Mouse (Mus musculus): ENCODE data around the gene Tmem160. TPM values are rescaled to one million over a fixed set of nuclear protein-coding genes. Genes with fewer than 3 reads are reported as not detected.

The Tmem160 gene
- polyA plus RNA-seq (2015; fragmentation: Nextera tagmentation; extraction: Ambion mirVana) = 52.4 and 62.8 TPM in 2 replicates

- Histone ChIP-seq H3K4me2 (ENCODE audit: low read depth, low read length) (peak within 1 kb of the TSS; percentile 86), H3K27ac (ENCODE audit: low read length) (peak within 1 kb of the TSS; percentile 57; the same call in 1 of the 2 replicates), H3K4me1 (ENCODE audit: control insufficient read depth, insufficient read depth, low read length) (peaks cover 9% of the 10 kb centered on the region), H3K9me3 (ENCODE audit: control insufficient read depth, low read length) (no peaks in the 10 kb centered on the region), H3K4me3 (ENCODE audit: low read length) (peak within 1 kb of the TSS; percentile 84), H3K27me3 (replicated peaks; ENCODE audit: control insufficient read depth, insufficient read depth, low read length) (no peaks in the 10 kb centered on the region), H3K9ac (ENCODE audit: low read depth, low read length) (peak within 1 kb of the TSS; percentile 84), H3K36me3 (ENCODE audit: control insufficient read depth, insufficient read depth, low read length) (0 out of 2 replicates have a peak, but pooled peaks cover 3% of the 10 kb centered on the region)
- ATAC-seq = peak; percentile 100
- WGBS = under 1% methylated on average over 30 of the region's 30 CpGs
Observed at GRCm38 (mm10) chr7:16452587-16453073, at the start of gene Tmem160. Gene Tmem160 (plus strand): TSS chr7:16452779.

- no peak for ATAC-seq
- no peaks in the 10 kb centered on the region for H3K9me3 ChIP-seq (ENCODE audit: control insufficient read depth, low read length)
- WGBS = 21% methylated on average over 21 of the region's 21 CpGs
- peak overlapping the region; percentile 87 for H3K4me2 ChIP-seq (ENCODE audit: low read depth, low read length)
- peak overlapping the region; percentile 100 for H3K27ac ChIP-seq (ENCODE audit: low read length)
- H3K4me3 ChIP-seq (ENCODE audit: low read length) = peak overlapping the region; percentile 94
- H3K4me1 ChIP-seq (ENCODE audit: control insufficient read depth, insufficient read depth, low read length) = peaks cover 35% of the 10 kb centered on the region
- peak overlapping the region; percentile 100 for H3K9ac ChIP-seq (ENCODE audit: low read depth, low read length)
- no peaks in the 10 kb centered on the region for H3K27me3 ChIP-seq (replicated peaks; ENCODE audit: control insufficient read depth, insufficient read depth, low read length)
- no peaks in the 10 kb centered on the region for H3K36me3 ChIP-seq (ENCODE audit: control insufficient read depth, insufficient read depth, low read length)
Observed at GRCm38 (mm10) chr7:16402968-16403948, 49.3 kb upstream of the Tmem160 start.

- Histone ChIP-seq H3K4me3 (ENCODE audit: low read length) (no peak overlapping the region), H3K9me3 (ENCODE audit: control insufficient read depth, low read length) (no peaks in the 10 kb centered on the region), H3K9ac (ENCODE audit: low read depth, low read length) (peak overlapping the region; percentile 48), H3K27ac (ENCODE audit: low read length) (peak overlapping the region; percentile 98), H3K4me1 (ENCODE audit: control insufficient read depth, insufficient read depth, low read length) (peaks cover 31% of the 10 kb centered on the region), H3K36me3 (ENCODE audit: control insufficient read depth, insufficient read depth, low read length) (no peaks in the 10 kb centered on the region), H3K27me3 (replicated peaks; ENCODE audit: control insufficient read depth, insufficient read depth, low read length) (no peaks in the 10 kb centered on the region), H3K4me2 (ENCODE audit: low read depth, low read length) (no peak overlapping the region; the same call in 1 of the 2 replicates)
- ATAC-seq = no peak
- WGBS = 77% methylated on average over 3 of the region's 3 CpGs
Observed at GRCm38 (mm10) chr7:16404315-16405072, 48.1 kb upstream of the Tmem160 start.

- Histone ChIP-seq H3K27me3 (replicated peaks; ENCODE audit: control insufficient read depth, insufficient read depth, low read length) (no peaks in the 10 kb centered on the region), H3K4me3 (ENCODE audit: low read length) (no peak overlapping the region), H3K4me2 (ENCODE audit: low read depth, low read length) (peak overlapping the region; percentile 59; the same call in 1 of the 2 replicates), H3K27ac (ENCODE audit: low read length) (peak overlapping the region; percentile 98), H3K9me3 (ENCODE audit: control insufficient read depth, low read length) (no peaks in the 10 kb centered on the region), H3K4me1 (ENCODE audit: control insufficient read depth, insufficient read depth, low read length) (peaks cover 31% of the 10 kb centered on the region), H3K9ac (ENCODE audit: low read depth, low read length) (peak overlapping the region; percentile 48), H3K36me3 (ENCODE audit: control insufficient read depth, insufficient read depth, low read length) (no peaks in the 10 kb centered on the region)
- WGBS = 60% methylated on average over 2 of the region's 2 CpGs
- ATAC-seq = no peak
Observed at GRCm38 (mm10) chr7:16405073-16405455, 47.5 kb upstream of the Tmem160 start.

GRCm38 (mm10) chr7:16405516-16406351 is 46.8 kb upstream of the Tmem160 start:
- ATAC-seq = peak; percentile 75

GRCm38 (mm10) chr7:16406978-16407377 is 45.6 kb upstream of the Tmem160 start:
- Histone ChIP-seq H3K36me3 (ENCODE audit: control insufficient read depth, insufficient read depth, low read length) (no peaks in the 10 kb centered on the region), H3K4me1 (ENCODE audit: control insufficient read depth, insufficient read depth, low read length) (peaks cover 31% of the 10 kb centered on the region), H3K4me3 (ENCODE audit: low read length) (no peak overlapping the region), H3K9ac (ENCODE audit: low read depth, low read length) (no peak overlapping the region), H3K4me2 (ENCODE audit: low read depth, low read length) (no peak overlapping the region), H3K27me3 (replicated peaks; ENCODE audit: control insufficient read depth, insufficient read depth, low read length) (no peaks in the 10 kb centered on the region), H3K9me3 (ENCODE audit: control insufficient read depth, low read length) (no peaks in the 10 kb centered on the region), H3K27ac (ENCODE audit: low read length) (peak overlapping the region; percentile 27; the same call in 1 of the 2 replicates)
- WGBS = 90% methylated on average over 3 of the region's 3 CpGs
- no peak for ATAC-seq

More at GRCm38 (mm10) chr7:16405516-16406351, 46.8 kb upstream of the Tmem160 start:
- WGBS = 20% methylated on average over 11 of the region's 11 CpGs
- peak overlapping the region; percentile 98 for H3K27ac ChIP-seq (ENCODE audit: low read length)
- H3K27me3 ChIP-seq (replicated peaks; ENCODE audit: control insufficient read depth, insufficient read depth, low read length) = no peaks in the 10 kb centered on the region
- H3K9me3 ChIP-seq (ENCODE audit: control insufficient read depth, low read length) = no peaks in the 10 kb centered on the region
- H3K4me2 ChIP-seq (ENCODE audit: low read depth, low read length) = peak overlapping the region; percentile 59
- H3K4me1 ChIP-seq (ENCODE audit: control insufficient read depth, insufficient read depth, low read length) = peaks cover 31% of the 10 kb centered on the region
- no peaks in the 10 kb centered on the region for H3K36me3 ChIP-seq (ENCODE audit: control insufficient read depth, insufficient read depth, low read length)
- H3K9ac ChIP-seq (ENCODE audit: low read depth, low read length) = peak overlapping the region; percentile 48
- H3K4me3 ChIP-seq (ENCODE audit: low read length) = peak overlapping the region; percentile 33

- WGBS = 88% methylated on average over 5 of the region's 5 CpGs
- H3K4me1 ChIP-seq (ENCODE audit: control insufficient read depth, insufficient read depth, low read length) = peaks cover 5% of the 10 kb centered on the region
- no peaks in the 10 kb centered on the region for H3K27me3 ChIP-seq (replicated peaks; ENCODE audit: control insufficient read depth, insufficient read depth, low read length)
- H3K27ac ChIP-seq (ENCODE audit: low read length) = no peak overlapping the region
- H3K9me3 ChIP-seq (ENCODE audit: control insufficient read depth, low read length) = no peaks in the 10 kb centered on the region
- no peak overlapping the region for H3K4me2 ChIP-seq (ENCODE audit: low read depth, low read length)
- no peak overlapping the region for H3K4me3 ChIP-seq (ENCODE audit: low read length)
- H3K36me3 ChIP-seq (ENCODE audit: control insufficient read depth, insufficient read depth, low read length) = no peaks in the 10 kb centered on the region
- H3K9ac ChIP-seq (ENCODE audit: low read depth, low read length) = no peak overlapping the region
- ATAC-seq = no peak
Observed at GRCm38 (mm10) chr7:16411100-16411499, 41.5 kb upstream of the Tmem160 start.

GRCm38 (mm10) chr7:16412220-16412896 is 40.2 kb upstream of the Tmem160 start:
- Histone ChIP-seq H3K4me2 (ENCODE audit: low read depth, low read length) (no peak overlapping the region), H3K4me1 (ENCODE audit: control insufficient read depth, insufficient read depth, low read length) (peaks cover 3% of the 10 kb centered on the region; the same call in 1 of the 2 replicates), H3K27me3 (replicated peaks; ENCODE audit: control insufficient read depth, insufficient read depth, low read length) (no peaks in the 10 kb centered on the region), H3K27ac (ENCODE audit: low read length) (no peak overlapping the region), H3K9ac (ENCODE audit: low read depth, low read length) (no peak overlapping the region), H3K4me3 (ENCODE audit: low read length) (no peak overlapping the region), H3K9me3 (ENCODE audit: control insufficient read depth, low read length) (no peaks in the 10 kb centered on the region), H3K36me3 (ENCODE audit: control insufficient read depth, insufficient read depth, low read length) (peaks cover 3% of the 10 kb centered on the region; the same call in 1 of the 2 replicates)
- WGBS = 85% methylated on average over 8 of the region's 8 CpGs
- ATAC-seq = no peak

All from intestine, embryonic 16.5 days (tissue).